Mouse (Mus musculus) pancreas, adult 10 weeks (tissue): ENCODE results near the gene Loxl4. TPM values are rescaled to one million over a fixed set of nuclear protein-coding genes. Genes with fewer than 3 reads are reported as not detected.

Experiments
- polyA plus RNA-seq: library from polyadenylated mRNA; stranded (reverse); fragments of 350-450 nt; fragmentation: Illumina TruSeq; extraction: RNeasy Lipid Tissue Mini Kit (QIAGEN cat#74804); gene quantifications from one replicate; pipeline ENCODE4 v1.2.3, GENCODE M21; 2015; ENCODE audit warnings: low read depth, low replicate concordance; ENCODE audit not compliant: insufficient read depth

Gene Loxl4
- polyA plus RNA-seq = 0.35 TPM

GRCm38 (mm10) chr19:42612654-42613053 is at the start of gene Loxl4:
Gene Loxl4, minus strand, starts transcription at chr19:42612813.

Other genes with a start within 250 kb of the Loxl4 start
- gene Crtac1, start 181.0 kb downstream of the Loxl4 start, polyA plus RNA-seq = not detected
- gene R3hcc1l, start 94.1 kb downstream of the Loxl4 start, polyA plus RNA-seq = 6.8 TPM
- 1.8 TPM for gene Pyroxd2, start 140.0 kb upstream of the Loxl4 start, polyA plus RNA-seq
- 3.5 TPM for gene Hps1, start 167.2 kb upstream of the Loxl4 start, polyA plus RNA-seq